Mouse (Mus musculus): ENCODE results near the gene Bahcc1. TPM values are rescaled to one million over a fixed set of nuclear protein-coding genes. Genes with fewer than 3 reads are reported as not detected.

The Bahcc1 gene
- polyA plus RNA-seq, 1 experiment from 2014 or later = 3.1 TPM

DNA sequence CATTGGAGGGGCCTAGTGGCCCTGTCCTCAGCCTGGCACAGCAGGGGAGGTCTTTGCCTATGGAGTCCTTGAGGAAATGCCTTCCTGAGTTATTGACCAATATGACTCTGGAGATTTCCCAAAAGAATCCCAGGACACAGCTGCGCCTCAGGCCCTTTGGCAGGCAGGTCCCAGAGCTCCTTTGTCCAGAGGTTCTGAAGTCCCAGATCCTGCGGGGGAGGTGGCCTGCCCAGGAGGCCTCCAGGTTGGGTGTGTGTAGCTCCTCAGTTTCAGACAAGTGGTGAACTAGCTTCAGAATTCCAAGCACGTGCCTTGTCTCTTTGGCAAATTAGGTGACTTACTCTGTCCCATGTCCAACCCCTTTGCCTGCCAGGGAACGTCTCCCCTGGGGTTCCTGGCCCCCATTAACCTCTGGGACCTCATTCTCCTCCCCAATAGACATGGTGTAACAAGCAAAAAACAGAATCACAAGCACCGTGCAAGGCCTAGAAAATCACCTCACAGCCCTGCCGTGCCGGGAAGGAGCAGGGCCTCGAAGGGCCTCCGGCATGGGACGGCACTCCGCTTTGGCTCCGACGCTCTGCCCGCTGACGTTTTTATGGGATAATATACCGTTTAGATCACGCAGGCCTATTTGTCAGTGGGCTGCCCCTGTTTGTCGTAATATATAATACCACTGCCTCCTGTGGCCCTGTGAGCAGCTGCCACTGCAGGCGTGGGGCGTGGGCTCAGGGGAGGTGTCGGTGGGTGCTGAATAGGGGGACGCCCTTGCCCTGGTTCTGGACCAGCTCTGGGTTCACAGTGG is 10.2 kb downstream of the Bahcc1 start:
- Histone ChIP-seq H3K4me1 (replicated peaks; ENCODE audit: control insufficient read depth, insufficient read depth, low read length) (peaks cover 21% of the 10 kb centered on the region), H3K27me3 (replicated peaks; ENCODE audit: control insufficient read depth, insufficient read depth, low read length) (no peaks in the 10 kb centered on the region), H3K4me3 (ENCODE audit: low read depth, low read length) (no peak overlapping the region), H3K27ac (ENCODE audit: low read depth, low read length) (peak overlapping the region; percentile 24), H3K36me3 (ENCODE audit: control insufficient read depth, insufficient read depth) (no peaks in the 10 kb centered on the region), H3K9me3 (ENCODE audit: control insufficient read depth) (no peaks in the 10 kb centered on the region), H3K4me2 (replicated peaks; ENCODE audit: low read depth) (peak overlapping the region; percentile 1; the same call in 1 of the 2 replicates), H3K9ac (ENCODE audit: low read depth, low read length) (peak overlapping the region; percentile 7; the same call in 1 of the 2 replicates)
- WGBS = 35% methylated on average over 22 of the region's 22 CpGs
- TF ChIP-seq CTCF (IDR thresholded peaks at IDR 0.05; ENCODE audit: low read depth) = no peak
- ATAC-seq = no peak

GRCm38 (mm10) chr11:120243531-120243820 is 10.7 kb downstream of the Bahcc1 start:
- WGBS = 56% methylated on average over 6 of the region's 6 CpGs
- Histone ChIP-seq H3K4me1 (replicated peaks; ENCODE audit: control insufficient read depth, insufficient read depth, low read length) (peaks cover 21% of the 10 kb centered on the region), H3K9me3 (ENCODE audit: control insufficient read depth) (no peaks in the 10 kb centered on the region), H3K27me3 (replicated peaks; ENCODE audit: control insufficient read depth, insufficient read depth, low read length) (no peaks in the 10 kb centered on the region), H3K27ac (ENCODE audit: low read depth, low read length) (no peak overlapping the region), H3K4me2 (replicated peaks; ENCODE audit: low read depth) (0 out of 2 replicates have a peak overlapping the region, but pooled peaks have one; percentile 1), H3K4me3 (ENCODE audit: low read depth, low read length) (no peak overlapping the region), H3K9ac (ENCODE audit: low read depth, low read length) (peak overlapping the region; percentile 7; the same call in 1 of the 2 replicates), H3K36me3 (ENCODE audit: control insufficient read depth, insufficient read depth) (no peaks in the 10 kb centered on the region)
- TF ChIP-seq CTCF (IDR thresholded peaks at IDR 0.05; ENCODE audit: low read depth) = no peak
- no peak for ATAC-seq

DNA sequence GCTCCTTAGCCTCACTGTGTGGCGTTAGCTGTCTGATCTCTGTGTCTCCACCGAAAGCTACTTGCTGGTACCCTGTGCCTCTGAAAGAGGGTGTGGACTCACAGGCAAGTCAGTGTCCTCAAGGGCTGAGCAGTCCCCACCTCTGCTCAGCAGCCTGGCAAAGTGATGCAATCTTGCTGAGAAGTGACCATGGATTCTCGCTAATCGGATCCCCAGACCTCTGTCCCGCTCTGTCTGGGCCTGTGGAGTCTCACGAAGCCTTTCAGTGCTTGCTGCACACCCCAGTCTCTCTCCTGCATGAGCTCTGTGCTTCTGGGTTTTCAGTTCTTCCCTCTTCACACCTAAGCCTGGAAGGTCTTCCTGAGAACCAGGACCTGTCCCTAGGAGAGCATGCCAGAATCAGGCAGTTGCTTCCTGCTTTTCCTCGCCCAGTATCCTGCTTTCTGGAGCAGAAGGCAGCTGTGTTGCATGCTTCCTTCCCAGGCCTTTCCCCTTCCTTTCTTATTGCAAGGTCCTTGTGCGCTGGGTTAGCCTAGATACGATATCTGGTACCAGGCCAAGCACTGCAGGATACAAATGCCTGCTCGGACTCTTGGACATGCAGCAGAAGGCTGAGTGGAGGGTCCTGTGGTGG is 15.5 kb downstream of the Bahcc1 start:
- 66% methylated on average over 10 of the region's 10 CpGs for WGBS
- ATAC-seq = no peak

GRCm38 (mm10) chr11:120248899-120249298 is 16.2 kb downstream of the Bahcc1 start:
- no peak for TF ChIP-seq CTCF (IDR thresholded peaks at IDR 0.05; ENCODE audit: low read depth)
- Histone ChIP-seq H3K27ac (ENCODE audit: low read depth, low read length) (no peak overlapping the region), H3K9me3 (ENCODE audit: control insufficient read depth) (no peaks in the 10 kb centered on the region), H3K4me3 (ENCODE audit: low read depth, low read length) (no peak overlapping the region), H3K9ac (ENCODE audit: low read depth, low read length) (no peak overlapping the region), H3K36me3 (ENCODE audit: control insufficient read depth, insufficient read depth) (no peaks in the 10 kb centered on the region), H3K27me3 (replicated peaks; ENCODE audit: control insufficient read depth, insufficient read depth, low read length) (no peaks in the 10 kb centered on the region), H3K4me1 (replicated peaks; ENCODE audit: control insufficient read depth, insufficient read depth, low read length) (peaks cover 12% of the 10 kb centered on the region), H3K4me2 (replicated peaks; ENCODE audit: low read depth) (no peak overlapping the region)
- ATAC-seq = peak; percentile 40
- 63% methylated on average over 6 of the region's 6 CpGs for WGBS

More for the DNA sequence above, 15.5 kb downstream of the Bahcc1 start:
- no peaks in the 10 kb centered on the region for H3K36me3 ChIP-seq (ENCODE audit: control insufficient read depth, insufficient read depth)
- H3K27ac ChIP-seq (ENCODE audit: low read depth, low read length) = no peak overlapping the region
- TF ChIP-seq CTCF (IDR thresholded peaks at IDR 0.05; ENCODE audit: low read depth) = no peak
- no peaks in the 10 kb centered on the region for H3K27me3 ChIP-seq (replicated peaks; ENCODE audit: control insufficient read depth, insufficient read depth, low read length)
- peaks cover 12% of the 10 kb centered on the region for H3K4me1 ChIP-seq (replicated peaks; ENCODE audit: control insufficient read depth, insufficient read depth, low read length)
- H3K9me3 ChIP-seq (ENCODE audit: control insufficient read depth) = no peaks in the 10 kb centered on the region
- H3K4me3 ChIP-seq (ENCODE audit: low read depth, low read length) = no peak overlapping the region
- H3K4me2 ChIP-seq (replicated peaks; ENCODE audit: low read depth) = no peak overlapping the region
- H3K9ac ChIP-seq (ENCODE audit: low read depth, low read length) = no peak overlapping the region

- no peak overlapping the region for H3K4me2 ChIP-seq (replicated peaks; ENCODE audit: low read depth)
- H3K9ac ChIP-seq (ENCODE audit: low read depth, low read length) = no peak overlapping the region
- ATAC-seq = no peak
- H3K27ac ChIP-seq (ENCODE audit: low read depth, low read length) = no peak overlapping the region
- no peak for TF ChIP-seq CTCF (IDR thresholded peaks at IDR 0.05; ENCODE audit: low read depth)
- no peaks in the 10 kb centered on the region for H3K27me3 ChIP-seq (replicated peaks; ENCODE audit: control insufficient read depth, insufficient read depth, low read length)
- H3K9me3 ChIP-seq (ENCODE audit: control insufficient read depth) = no peaks in the 10 kb centered on the region
- no peaks in the 10 kb centered on the region for H3K36me3 ChIP-seq (ENCODE audit: control insufficient read depth, insufficient read depth)
- 77% methylated on average over 18 of the region's 18 CpGs for WGBS
- H3K4me1 ChIP-seq (replicated peaks; ENCODE audit: control insufficient read depth, insufficient read depth, low read length) = peaks cover 12% of the 10 kb centered on the region
- H3K4me3 ChIP-seq (ENCODE audit: low read depth, low read length) = no peak overlapping the region
Measured at GRCm38 (mm10) chr11:120250991-120251949, 18.5 kb downstream of the Bahcc1 start.

DNA sequence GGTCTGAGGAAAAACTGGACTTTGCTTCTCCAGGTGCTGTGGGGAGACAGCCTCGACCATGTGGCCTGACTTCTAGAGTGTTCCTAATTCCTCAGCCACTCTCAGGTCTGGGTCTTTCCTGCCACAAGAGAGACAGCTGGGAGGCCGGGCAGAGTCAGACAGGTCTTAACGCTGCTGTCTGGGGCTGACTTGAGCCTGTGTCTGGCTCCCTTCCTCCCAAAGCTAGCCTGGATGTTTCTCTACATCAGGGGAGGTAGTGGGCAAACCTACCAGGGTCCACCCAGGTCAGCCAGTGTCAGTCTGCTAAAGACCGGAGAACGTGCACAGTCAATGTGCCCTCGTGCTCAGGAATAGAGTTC is 19.2 kb downstream of the Bahcc1 start:
- ATAC-seq = no peak
- Histone ChIP-seq H3K27me3 (replicated peaks; ENCODE audit: control insufficient read depth, insufficient read depth, low read length) (no peaks in the 10 kb centered on the region), H3K36me3 (ENCODE audit: control insufficient read depth, insufficient read depth) (no peaks in the 10 kb centered on the region), H3K4me1 (replicated peaks; ENCODE audit: control insufficient read depth, insufficient read depth, low read length) (peaks cover 12% of the 10 kb centered on the region), H3K9me3 (ENCODE audit: control insufficient read depth) (no peaks in the 10 kb centered on the region), H3K4me2 (replicated peaks; ENCODE audit: low read depth) (no peak overlapping the region), H3K9ac (ENCODE audit: low read depth, low read length) (no peak overlapping the region), H3K27ac (ENCODE audit: low read depth, low read length) (no peak overlapping the region), H3K4me3 (ENCODE audit: low read depth, low read length) (no peak overlapping the region)
- no peak for TF ChIP-seq CTCF (IDR thresholded peaks at IDR 0.05; ENCODE audit: low read depth)
- 41% methylated on average over 6 of the region's 6 CpGs for whole genome bisulfite sequencing
